Mouse (Mus musculus) kidney, postnatal 14 days (tissue): ENCODE data around the gene Man1a2.

ENCODE experiments used
- DNase-seq: peaks from one replicate; pipeline ENCODE4 v3.0.0; 2022; ENCODE audit warnings: mixed read lengths

The Man1a2 gene

DNA sequence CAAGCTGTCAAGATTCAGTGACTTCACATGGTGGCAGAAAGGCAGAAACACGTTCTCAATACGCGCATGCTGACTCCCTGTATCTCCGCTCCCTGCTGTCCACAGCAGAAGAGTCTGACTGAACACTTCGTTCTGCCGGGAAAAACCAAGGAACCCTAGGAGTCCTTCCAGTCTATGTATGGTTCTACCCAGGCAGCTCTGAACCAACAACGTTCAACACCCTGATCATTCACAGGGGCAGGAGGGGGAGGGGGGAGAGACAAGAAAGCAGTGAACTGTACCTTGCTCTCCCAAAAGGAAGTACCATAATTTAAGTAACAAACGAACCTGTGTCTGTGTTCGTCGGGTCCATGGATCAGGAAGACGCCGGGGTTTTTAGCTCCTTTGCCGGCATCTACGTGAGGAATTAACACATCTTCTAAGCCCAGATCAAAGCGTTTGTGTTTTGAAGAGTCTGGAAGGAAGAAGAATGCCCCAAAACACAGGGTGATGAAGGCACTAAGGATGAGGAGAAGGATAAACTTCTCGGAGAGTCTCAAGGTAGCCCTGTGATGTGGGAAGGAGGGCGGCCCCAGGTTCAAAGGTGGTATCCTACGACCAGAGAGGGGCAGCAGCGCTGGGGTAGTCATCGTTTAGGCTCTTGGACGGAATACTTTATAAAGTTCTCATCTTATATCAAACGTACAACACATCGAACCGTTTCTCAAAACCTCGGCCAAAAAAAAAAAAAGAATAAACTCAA is 898 bp downstream of the Man1a2 start:
- DNase-seq, result peak; percentile 32

GRCm38 (mm10) chr3:100682841-100683240 is 2.5 kb downstream of the Man1a2 start:
- no peak for DNase-seq

DNA sequence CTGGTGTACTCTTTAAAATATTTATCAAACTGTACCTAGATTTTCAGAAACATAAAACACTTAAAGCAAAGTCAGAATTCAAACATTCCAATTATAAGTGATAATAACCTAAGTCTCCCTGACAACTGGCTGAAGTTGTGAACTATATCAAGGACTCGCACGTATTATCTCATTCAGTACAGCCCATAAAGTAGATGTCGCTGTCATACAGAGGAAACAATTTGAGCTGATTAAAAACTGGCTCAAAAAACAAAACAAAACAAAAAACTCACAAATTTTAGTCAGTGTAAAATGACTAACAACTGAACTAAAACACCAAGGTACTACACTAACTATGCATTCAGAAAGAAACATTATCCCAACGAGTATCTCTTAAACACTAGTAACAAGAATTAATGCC is 3.0 kb downstream of the Man1a2 start:
- no peak for DNase-seq

- DNase-seq, result no peak
Measured at GRCm38 (mm10) chr3:100681448-100682092, 3.7 kb downstream of the Man1a2 start.

DNA sequence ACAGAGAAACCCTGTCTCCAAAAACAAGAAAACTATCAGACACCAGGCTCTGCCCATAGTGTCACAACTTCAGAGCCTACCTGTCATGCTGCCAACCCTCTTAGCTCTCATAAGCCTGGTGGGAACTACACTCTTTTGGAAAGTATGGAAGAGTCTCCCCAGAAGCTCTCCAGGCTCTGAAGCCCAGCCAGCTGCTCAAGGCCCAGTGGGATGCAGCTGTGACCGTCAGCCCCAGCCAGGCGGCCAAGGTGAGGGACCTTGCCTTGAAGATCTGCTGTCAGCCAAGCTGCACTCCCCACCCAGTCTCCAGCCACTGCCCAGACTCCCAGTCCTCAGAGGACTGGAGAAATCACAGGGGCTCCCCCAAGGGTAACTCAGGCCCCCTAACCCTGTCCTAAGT is 5.1 kb downstream of the Man1a2 start:
- DNase-seq, result no peak

DNA sequence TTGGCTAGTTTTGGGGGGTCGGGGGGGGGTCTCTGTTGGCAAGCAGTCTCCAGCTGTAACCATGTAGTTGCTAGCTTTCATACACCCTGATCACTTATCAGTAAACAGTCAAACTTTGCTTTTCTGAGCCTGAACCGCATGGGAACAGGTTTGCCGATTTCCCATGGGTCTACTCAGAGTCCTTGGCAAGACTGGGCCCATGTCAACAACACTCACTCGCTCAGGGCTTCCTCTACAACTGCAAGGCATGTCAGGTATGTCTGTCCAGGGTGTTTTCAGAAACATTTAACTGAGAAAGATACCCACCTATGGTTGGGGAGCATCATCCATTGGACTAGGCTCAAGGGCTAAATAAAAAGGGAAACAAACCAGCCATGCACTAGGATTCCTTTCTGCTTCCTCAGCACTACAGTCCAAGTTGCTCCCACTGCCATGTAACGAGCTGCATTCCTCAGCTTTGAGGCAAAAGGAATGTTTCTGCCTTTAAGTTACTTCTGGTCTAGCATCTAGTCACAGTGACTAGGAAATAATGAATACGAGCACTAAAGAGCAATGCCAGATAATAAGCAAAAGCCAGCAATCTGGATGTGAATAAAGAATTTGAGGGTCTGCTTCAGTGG is 6.2 kb downstream of the Man1a2 start:
- no peak for DNase-seq

GRCm38 (mm10) chr3:100675146-100675545 is 10.2 kb downstream of the Man1a2 start:
- no peak for DNase-seq

- DNase-seq, result peak; percentile 1
Measured at GRCm38 (mm10) chr3:100670412-100670811, 14.9 kb downstream of the Man1a2 start.

DNA sequence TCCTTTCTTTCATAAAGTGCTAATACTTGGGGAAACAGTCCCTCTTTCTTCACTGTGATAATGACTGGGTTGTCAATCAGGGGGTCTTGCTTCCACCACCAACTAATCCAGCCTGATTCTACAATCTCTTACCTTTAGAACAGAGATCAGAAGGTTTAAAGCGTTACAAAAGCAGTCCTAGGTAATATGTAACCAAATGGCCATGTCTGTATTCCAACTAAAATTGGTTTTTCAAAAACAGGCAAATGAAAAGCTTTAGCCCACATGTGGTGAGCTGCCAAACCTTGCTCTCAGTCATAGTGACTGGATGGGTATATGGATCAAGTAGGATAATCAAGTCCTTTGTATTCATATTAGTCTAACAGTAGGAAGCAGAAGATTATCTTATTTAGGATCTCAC is 32.0 kb downstream of the Man1a2 start:
- DNase-seq, result no peak

DNA sequence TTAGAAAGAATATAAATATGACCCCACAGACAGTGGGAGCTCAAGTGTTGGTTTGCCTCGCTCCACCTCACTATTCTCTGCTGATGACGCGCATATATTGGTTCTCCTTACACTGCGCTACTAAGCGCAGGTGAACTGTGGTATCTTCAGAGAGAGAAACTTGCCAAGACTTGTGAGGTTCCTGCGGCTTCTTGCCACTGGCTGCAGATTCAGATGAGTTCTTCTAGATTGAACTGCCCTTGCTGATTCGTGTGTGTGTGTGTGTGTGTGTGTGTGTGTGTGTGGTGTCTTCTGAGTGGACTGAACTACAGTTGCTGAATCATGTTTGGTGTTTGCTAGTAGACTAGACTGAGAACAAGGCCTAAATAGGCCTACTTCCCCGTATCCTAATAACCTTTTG is 43.7 kb downstream of the Man1a2 start:
- DNase-seq, result no peak

- DNase-seq, result no peak
Measured at GRCm38 (mm10) chr3:100636255-100636654, 49.0 kb downstream of the Man1a2 start.

DNA sequence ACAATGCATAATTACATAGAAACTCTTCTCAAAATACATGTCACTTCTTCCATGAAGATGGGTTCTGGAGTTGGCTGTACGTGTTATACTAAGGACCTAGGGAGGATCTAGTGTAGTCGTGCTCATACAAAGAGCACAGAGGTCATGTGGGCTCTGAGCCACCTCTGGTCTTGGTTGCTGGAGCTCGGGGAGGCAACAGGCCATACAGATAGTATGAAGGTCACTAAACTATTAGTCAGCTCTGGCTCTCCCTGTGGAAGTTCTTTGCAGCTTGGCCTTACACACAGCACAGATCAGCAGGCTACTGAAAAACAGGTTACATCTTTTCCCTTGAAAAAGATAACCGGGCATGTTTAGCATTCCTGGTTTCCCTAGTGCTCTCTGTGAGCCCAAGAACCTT is 50.5 kb downstream of the Man1a2 start:
- no peak for DNase-seq

- no peak for DNase-seq
Measured at GRCm38 (mm10) chr3:100618511-100618910, 66.8 kb downstream of the Man1a2 start.

GRCm38 (mm10) chr3:100610916-100611315 is 74.4 kb downstream of the Man1a2 start:
- no peak for DNase-seq

- no peak for DNase-seq
Measured at GRCm38 (mm10) chr3:100604539-100604938, 80.8 kb downstream of the Man1a2 start.

GRCm38 (mm10) chr3:100599265-100599820 is 86.0 kb downstream of the Man1a2 start:
- DNase-seq, result no peak

DNA sequence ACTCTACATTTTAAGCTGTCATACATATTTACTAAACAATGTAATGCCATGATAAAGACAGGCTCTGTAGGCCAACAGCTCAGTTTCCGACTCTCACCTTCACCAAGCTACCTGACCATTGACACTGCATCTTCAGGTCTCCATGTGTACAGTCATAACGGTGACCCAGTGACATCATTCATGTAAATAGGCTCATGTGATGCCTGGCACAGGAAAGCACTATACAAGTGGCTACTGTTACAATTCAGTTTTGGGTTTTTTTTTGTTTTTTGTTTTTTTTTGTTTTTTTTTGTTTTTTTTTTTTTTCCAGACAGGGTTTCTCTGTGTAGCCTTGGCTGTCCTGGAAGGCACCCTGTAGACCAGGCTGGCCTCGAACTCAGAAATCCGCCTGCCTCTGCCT is 94.2 kb downstream of the Man1a2 start:
- no peak for DNase-seq

GRCm38 (mm10) chr3:100582721-100583355 is 102.5 kb downstream of the Man1a2 start:
- no peak for DNase-seq

DNA sequence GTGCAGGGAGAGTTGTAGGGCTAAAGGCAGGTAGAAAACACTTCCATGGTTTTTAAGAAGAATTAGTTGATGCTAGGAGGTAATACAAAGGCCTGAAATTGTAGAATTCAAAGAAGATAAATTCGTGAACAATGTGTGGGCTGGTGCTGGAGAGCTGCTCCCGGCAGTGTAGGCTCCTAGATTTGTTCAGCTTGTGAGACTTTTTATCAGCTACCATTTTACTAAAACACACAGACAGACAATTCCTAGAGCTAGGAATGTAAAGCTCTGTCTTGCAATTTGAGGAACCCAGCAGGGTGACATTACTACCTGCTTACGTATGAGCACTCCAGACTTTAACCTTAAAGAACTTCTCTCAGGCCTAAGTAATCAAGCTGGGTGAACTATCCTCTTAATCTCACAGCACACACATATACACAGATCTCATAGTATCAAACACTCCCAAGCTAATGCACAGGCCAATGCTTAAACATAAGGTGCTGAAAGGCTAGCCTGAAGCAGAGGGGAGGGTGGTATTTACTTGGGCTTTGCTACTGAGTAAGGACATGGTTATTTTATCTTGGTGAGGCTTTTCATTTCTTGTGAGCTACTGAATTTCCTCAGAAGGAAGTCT is 112.6 kb downstream of the Man1a2 start:
- no peak for DNase-seq

GRCm38 (mm10) chr3:100568443-100569390 is 116.6 kb downstream of the Man1a2 start:
- peak; percentile 11 for DNase-seq

DNA sequence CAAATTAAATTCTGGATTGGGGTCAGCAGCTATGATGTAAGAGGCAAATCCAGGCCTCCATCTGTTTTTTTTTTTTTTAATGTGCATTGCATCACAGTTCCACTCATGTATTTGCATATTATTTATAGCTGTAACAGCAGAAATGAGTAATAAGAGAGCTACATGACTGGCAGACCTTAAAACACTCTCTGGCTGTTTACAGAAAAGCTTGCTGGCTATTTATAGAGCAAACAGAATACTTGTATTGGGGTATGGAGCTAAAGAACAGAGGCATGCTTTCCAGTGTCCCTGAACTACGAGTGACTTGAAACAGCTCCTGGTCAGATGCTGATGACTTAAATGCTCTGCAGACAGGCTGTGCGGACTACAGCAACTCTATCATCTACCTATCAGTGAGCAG is 121.7 kb downstream of the Man1a2 start:
- DNase-seq, result no peak

DNA sequence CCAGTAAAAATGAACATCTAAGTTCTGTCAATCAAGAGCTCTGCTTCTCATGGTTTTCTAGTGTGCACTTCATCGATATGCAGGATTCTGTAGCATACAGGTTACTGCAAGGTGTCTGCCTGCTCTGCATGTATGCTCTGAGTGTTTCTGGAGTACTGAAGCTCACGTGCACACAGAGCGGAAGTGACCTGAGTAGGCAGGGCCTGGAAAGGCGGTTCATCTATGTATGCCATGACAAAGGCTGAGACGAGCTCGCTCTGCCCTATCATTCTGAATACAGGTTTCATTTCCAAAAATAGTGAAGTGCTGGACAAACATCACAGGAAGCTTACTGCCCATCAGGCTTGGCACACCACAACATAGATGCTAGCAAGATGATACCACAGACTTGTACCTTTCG is 122.8 kb downstream of the Man1a2 start:
- DNase-seq, result no peak
